Mouse (Mus musculus): ENCODE results near the gene Iqgap1.

The Iqgap1 gene

GRCm38 (mm10) chr7:80825843-80826403, at the start of gene Iqgap1:
Gene Iqgap1, minus strand, starts transcription at chr7:80825974.
- no peak for DNase-seq (ENCODE audit: extremely low read depth, low read depth)

DNA sequence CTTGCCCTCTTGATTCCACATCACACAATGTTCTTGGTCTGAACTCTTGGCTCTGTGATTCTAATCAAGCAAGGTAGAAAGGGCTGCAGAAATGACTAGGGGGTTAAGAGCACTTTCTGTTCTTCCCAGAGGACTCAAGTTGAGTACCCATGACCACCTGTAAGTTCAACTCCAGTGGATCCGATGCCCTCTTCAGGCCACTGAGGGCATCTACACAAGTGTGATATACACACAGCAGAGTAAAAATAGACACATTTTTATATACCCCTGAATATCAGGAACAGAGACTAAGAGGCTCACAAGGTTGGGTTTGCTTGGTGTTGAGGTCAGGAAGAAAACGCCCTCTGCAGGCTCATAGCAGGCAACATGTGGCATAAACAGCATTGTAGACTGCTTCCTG, 47.9 kb upstream of the Iqgap1 start:
- DNase-seq (ENCODE audit: extremely low read depth, low read depth) = no peak

DNA sequence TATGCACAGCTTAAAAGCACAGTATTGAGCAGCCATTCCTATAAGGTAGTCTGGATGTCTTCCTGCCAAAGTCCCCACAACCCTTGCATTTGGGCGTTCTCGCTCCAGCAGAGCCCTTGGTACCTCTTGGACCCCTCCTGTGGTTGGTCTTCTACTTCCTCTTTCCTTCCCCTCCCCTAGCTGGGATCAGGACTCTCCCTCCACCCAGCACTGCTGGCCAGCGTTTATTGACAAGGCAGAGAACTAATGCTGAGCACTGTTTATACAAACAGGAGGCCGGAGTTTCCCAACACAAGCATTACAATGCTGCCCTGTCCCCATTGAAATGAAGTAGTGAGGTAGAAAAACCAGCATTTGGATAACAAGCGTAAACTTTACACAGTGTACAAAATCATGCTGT, 47.3 kb upstream of the Iqgap1 start:
- no peak for DNase-seq (ENCODE audit: extremely low read depth, low read depth)

- no peak for DNase-seq (ENCODE audit: extremely low read depth, low read depth)
Observed at GRCm38 (mm10) chr7:80868686-80869085, 42.9 kb upstream of the Iqgap1 start.

DNA sequence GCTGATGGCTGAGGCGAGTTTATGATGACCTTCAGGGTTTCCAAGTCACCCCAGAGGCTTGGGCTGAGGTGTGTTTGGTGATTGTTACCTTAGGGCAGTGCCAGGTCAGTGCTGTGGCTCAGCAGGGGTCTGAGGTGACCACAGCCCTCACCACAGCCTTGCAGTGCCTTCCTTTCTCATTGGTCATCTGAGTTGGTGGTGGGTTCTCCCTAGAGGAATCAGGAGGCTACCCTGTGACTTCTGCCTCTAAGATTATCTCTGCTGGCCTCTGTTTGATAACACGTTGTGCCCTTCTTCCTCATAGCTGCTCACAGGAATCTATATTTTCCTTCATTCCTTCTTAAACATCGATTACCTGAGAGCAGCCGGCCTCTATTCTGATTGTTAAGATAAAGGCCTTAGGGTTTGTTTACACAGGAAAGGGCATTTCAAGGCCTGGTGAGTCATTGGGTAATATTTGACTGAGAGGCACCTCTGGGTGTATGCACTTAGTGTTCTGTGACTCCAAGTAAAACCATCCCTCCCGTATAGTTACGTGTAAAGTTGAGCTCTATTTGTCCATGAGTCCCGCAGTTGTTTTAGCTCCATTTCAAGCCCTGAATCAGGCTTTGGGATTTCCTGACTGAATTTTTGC, 40.9 kb upstream of the Iqgap1 start:
- no peak for DNase-seq (ENCODE audit: extremely low read depth, low read depth)

DNA sequence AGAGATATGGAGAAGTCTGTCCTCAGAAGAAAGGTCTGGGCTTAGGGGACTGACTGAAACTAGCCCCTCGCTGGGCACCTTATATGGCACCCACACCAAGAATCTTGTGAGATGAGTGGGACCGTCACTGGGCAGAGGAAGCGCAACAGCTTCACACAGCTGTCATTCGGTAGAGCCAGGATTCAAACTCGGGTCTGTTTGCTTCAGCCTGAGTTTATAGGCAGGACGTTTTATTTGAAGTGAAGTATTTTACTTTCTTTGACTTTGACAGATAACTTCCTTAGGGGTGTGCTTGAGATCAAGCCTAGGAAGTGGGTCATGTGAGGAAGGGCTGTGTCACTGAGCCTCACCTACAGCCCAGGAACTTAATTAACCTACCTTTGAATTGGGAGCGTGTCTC, 39.7 kb upstream of the Iqgap1 start:
- DNase-seq (ENCODE audit: extremely low read depth, low read depth) = no peak

GRCm38 (mm10) chr7:80864831-80865230, 39.1 kb upstream of the Iqgap1 start:
- peak; percentile 80 for DNase-seq (ENCODE audit: extremely low read depth, low read depth)

DNA sequence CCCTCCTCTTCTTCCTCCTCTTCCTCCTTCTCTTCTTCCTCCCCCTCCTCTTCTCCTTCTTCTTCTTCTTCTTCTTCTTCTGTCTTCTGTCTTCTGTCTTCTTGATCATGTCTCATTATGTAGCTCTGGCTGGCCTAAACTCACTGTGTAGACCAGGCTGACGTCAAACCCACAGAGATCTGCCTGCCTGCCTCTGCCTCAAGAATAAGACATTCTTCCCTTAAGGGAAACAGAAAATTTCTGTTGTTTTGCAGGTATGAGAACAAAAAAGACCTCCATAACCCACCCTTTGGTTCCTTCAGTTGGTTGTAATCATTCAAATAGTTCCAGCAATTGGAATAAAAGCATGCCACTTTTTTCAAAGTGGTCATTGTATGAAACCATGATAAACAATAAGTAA, 38.4 kb upstream of the Iqgap1 start:
- DNase-seq (ENCODE audit: extremely low read depth, low read depth) = no peak

DNA sequence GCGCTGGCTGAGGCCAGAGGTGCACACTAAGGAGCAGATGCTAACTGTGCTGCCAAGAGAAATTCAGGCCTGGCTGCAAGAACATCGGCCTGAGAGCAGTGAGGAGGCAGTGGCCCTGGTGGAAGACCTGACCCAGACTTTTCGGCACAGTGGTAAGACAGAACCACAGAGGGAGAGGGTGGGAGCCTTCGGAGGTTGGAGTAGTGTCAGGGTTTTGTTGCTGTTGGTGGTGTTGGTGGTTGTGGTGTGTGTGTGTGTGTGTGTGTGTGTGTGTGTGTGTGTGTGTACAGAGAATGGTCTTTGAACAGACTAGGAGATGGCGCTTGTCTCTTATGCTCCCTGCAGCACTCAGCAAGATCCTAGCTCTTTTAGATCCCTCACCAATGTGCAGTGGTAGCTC, 37.7 kb upstream of the Iqgap1 start:
- DNase-seq (ENCODE audit: extremely low read depth, low read depth) = no peak

DNA sequence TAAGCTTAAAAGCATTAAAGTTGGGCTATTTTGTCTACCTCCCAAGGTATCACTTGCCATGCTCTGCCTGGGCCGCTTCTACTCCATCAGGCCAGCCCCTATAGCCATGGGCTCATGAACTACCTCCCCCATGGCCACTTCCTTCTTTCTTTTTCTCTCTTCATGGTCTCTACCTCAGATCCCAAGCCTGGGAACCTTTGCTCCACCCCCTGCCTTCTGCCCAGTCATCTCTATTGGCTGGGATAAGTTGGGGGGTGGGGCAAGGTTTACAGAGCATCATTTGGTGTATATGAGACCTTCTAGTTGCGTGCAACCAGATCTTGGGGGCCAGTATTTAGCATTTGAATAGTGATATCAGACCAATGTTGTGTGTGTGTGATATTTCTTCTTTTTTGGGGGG, 36.7 kb upstream of the Iqgap1 start:
- DNase-seq (ENCODE audit: extremely low read depth, low read depth) = peak; percentile 67

DNA sequence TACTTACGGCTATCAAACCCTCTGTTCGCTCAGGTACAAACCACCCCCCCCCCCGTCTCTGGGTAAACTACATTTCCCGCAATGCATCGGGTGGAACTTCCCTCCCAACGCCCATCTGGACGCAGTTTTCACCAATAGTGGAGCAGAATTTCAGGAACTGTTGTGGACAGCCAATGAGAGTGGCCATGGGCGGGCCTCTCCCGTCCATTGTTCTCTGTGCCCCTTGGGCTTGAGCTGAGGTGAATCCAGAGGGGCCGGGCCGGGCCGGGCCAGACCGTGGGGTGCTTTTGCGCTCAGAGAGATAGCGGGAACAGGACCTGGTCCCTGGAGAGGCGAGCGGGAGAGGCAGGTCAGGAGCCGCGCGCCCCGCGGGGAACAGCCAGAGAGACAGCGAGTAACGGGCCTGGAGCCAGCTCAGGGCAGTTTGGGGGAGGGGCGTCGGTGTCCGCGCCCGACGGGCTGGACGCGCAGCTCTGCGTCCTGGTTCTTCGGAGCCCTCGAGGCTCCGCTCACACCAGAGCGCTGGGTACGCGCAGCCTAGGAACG, 35.0 kb upstream of the Iqgap1 start, which contains the start of gene Zscan2:
TSS of gene Zscan2 (plus strand) at position 192 of the 546 bp plus-strand sequence.
- DNase-seq (ENCODE audit: extremely low read depth, low read depth) = peak; percentile 93

- DNase-seq (ENCODE audit: extremely low read depth, low read depth) = peak; percentile 65
Observed at GRCm38 (mm10) chr7:80860227-80860626, 34.5 kb upstream of the Iqgap1 start.

- DNase-seq (ENCODE audit: extremely low read depth, low read depth) = peak; percentile 70
Observed at GRCm38 (mm10) chr7:80857181-80857580, 31.4 kb upstream of the Iqgap1 start.

DNA sequence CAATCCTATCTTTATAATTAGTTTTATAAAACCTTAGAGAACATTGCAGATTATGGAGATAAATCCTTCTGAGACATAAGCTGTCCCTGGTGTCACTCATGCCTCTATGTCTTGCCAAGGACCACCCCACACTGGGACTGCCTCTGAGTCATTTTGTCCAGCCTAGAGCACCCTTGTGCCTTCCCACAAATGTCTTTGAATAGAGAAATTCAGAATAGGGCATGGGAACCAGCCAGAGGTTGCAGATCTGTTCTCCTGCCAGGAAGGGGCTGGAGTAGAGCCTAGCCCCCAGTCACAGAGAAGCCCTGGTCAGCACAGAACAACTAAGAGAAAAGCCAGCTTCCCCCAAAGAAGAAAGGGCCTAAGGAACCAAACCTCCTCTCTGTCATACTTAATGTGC, 29.5 kb upstream of the Iqgap1 start:
- no peak for DNase-seq (ENCODE audit: extremely low read depth, low read depth)

DNA sequence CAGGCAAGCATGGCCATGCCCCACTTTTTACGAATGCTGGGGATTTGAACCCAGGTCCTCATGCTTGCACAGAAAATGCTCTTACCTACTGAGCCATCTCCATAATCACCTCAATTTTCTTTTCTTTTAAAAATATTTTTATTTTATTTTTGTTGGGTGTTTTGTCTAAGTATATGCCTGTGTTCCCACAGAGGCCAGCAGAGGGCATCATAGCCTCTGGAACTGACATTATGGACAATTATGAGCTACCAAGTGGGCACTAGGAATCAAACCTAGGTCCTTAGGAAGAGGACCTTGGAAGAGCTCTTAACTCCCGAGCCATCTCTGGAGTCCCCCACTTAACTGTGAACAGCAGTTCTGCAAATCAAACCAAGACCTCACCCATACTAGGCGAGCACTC, 27.4 kb upstream of the Iqgap1 start:
- DNase-seq (ENCODE audit: extremely low read depth, low read depth) = no peak

GRCm38 (mm10) chr7:80850520-80850919, 24.7 kb upstream of the Iqgap1 start:
- DNase-seq (ENCODE audit: extremely low read depth, low read depth) = no peak

DNA sequence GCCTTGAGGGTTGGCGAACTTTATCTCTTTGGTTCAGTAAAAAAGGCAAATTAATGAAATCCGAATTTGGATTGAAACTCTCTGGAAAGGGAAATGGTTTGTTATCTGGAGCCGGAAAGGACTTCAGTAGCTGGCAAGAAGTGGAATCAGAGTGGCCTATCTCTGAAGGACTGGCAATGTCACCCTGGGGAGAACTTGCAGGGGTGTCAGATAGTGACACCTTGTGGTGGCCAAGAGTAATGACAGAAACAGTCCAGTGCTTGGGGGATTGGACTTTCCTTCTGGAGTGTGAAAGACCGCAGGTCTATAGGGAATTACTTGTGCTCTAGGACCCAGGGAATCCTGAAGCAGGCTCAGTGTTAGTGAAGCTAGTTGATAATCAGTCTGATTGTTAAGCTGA, 23.9 kb upstream of the Iqgap1 start:
- peak; percentile 60 for DNase-seq (ENCODE audit: extremely low read depth, low read depth)

- no peak for DNase-seq (ENCODE audit: extremely low read depth, low read depth)
Observed at GRCm38 (mm10) chr7:80849267-80849666, 23.5 kb upstream of the Iqgap1 start.

DNA sequence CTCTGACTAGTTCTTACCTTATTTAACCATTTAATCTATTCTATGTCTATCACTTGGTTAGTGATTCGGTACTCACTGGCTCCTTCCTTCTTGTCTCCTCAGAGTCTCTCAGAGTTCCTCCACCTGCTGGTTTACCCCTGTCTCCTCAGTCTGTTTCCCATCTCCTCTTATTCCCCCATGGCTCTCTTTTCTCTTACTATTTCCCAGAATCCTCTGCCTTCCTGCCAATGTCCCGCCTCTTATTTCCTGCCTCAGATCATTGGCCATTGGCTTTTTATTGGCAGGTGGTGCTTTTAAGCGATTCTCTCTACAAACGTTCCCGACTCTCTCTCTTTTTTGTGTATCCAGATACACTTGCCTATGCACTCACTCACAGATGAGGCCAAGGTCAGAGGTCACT, 20.9 kb upstream of the Iqgap1 start:
- DNase-seq (ENCODE audit: extremely low read depth, low read depth) = no peak

GRCm38 (mm10) chr7:80846280-80846678, 20.5 kb upstream of the Iqgap1 start:
- DNase-seq (ENCODE audit: extremely low read depth, low read depth) = no peak

- no peak for DNase-seq (ENCODE audit: extremely low read depth, low read depth)
Observed at GRCm38 (mm10) chr7:80845621-80846279, 20.0 kb upstream of the Iqgap1 start.

- DNase-seq (ENCODE audit: extremely low read depth, low read depth) = no peak
Observed at GRCm38 (mm10) chr7:80844691-80845090, 18.9 kb upstream of the Iqgap1 start.
